Mouse (Mus musculus): ENCODE measurements around the gene Apol6.

Gene Apol6

GRCm38 (mm10) chr15:77044597-77045320 is at the start of gene Apol6:
Apol6 (plus strand) TSS chr15:77044729.
- Histone ChIP-seq H3K4me3 (replicated peaks; ENCODE audit: low read length) (no peak within 1 kb of the TSS), H3K9me3 (ENCODE audit: low read length) (no peaks in the 10 kb centered on the region), H3K27me3 (ENCODE audit: insufficient read depth, low read length) (peaks cover 4% of the 10 kb centered on the region), H3K36me3 (ENCODE audit: insufficient read depth, low read length) (peaks cover 3% of the 10 kb centered on the region; the same call in 1 of the 2 replicates), H3K4me1 (replicated peaks; ENCODE audit: low read depth, low read length) (peaks cover 41% of the 10 kb centered on the region)
- no peak for TF ChIP-seq CTCF (conservative IDR thresholded peaks at IDR 0.05; ENCODE audit: low read length)
- no peak for TF ChIP-seq POU5F1 (IDR thresholded peaks at IDR 0.05; ENCODE audit: borderline replicate concordance, low read length)
- no peak for TF ChIP-seq NANOG (IDR thresholded peaks at IDR 0.05; ENCODE audit: borderline replicate concordance, low read length)

DNA sequence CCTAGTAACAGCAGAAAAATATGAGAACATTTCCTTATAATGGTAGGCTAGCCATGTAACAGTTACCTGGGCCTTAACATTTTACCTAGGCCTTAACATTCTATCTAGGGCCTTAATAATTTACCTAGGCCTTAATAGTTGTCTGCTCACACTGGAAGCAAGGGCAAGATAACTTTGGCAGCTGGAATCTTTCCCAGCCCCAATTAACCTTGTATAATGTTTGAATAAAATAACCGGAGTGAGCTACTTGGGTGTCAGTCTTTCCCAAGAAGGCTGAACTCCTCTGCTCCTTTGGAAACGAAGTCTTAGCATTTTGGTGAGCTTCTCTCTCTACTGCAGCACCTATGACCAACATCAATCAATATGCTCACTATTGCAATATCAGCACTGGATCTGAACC is 46.5 kb upstream of the Apol6 start:
- no peaks in the 10 kb centered on the region for H3K9me3 ChIP-seq (ENCODE audit: low read length)
- no peak overlapping the region for H3K4me3 ChIP-seq (replicated peaks; ENCODE audit: low read length)
- no peaks in the 10 kb centered on the region for H3K36me3 ChIP-seq (ENCODE audit: insufficient read depth, low read length)
- H3K4me1 ChIP-seq (replicated peaks; ENCODE audit: low read depth, low read length): peaks cover 38% of the 10 kb centered on the region
- H3K27me3 ChIP-seq (ENCODE audit: insufficient read depth, low read length): peaks cover 10% of the 10 kb centered on the region
- TF ChIP-seq CTCF (conservative IDR thresholded peaks at IDR 0.05; ENCODE audit: low read length) (no peak), NANOG (IDR thresholded peaks at IDR 0.05; ENCODE audit: borderline replicate concordance, low read length) (no peak)

- Histone ChIP-seq H3K4me3 (replicated peaks; ENCODE audit: low read length) (peak overlapping the region; percentile 71), H3K9me3 (ENCODE audit: low read length) (no peaks in the 10 kb centered on the region), H3K4me1 (replicated peaks; ENCODE audit: low read depth, low read length) (peaks cover 43% of the 10 kb centered on the region), H3K36me3 (ENCODE audit: insufficient read depth, low read length) (no peaks in the 10 kb centered on the region), H3K27me3 (ENCODE audit: insufficient read depth, low read length) (peaks cover 10% of the 10 kb centered on the region)
- TF ChIP-seq NANOG (IDR thresholded peaks at IDR 0.05; ENCODE audit: borderline replicate concordance, low read length) (no peak), POU5F1 (IDR thresholded peaks at IDR 0.05; ENCODE audit: borderline replicate concordance, low read length) (no peak), CTCF (conservative IDR thresholded peaks at IDR 0.05; ENCODE audit: low read length) (no peak)
Observed at GRCm38 (mm10) chr15:76998878-76999588, 45.5 kb upstream of the Apol6 start.

DNA sequence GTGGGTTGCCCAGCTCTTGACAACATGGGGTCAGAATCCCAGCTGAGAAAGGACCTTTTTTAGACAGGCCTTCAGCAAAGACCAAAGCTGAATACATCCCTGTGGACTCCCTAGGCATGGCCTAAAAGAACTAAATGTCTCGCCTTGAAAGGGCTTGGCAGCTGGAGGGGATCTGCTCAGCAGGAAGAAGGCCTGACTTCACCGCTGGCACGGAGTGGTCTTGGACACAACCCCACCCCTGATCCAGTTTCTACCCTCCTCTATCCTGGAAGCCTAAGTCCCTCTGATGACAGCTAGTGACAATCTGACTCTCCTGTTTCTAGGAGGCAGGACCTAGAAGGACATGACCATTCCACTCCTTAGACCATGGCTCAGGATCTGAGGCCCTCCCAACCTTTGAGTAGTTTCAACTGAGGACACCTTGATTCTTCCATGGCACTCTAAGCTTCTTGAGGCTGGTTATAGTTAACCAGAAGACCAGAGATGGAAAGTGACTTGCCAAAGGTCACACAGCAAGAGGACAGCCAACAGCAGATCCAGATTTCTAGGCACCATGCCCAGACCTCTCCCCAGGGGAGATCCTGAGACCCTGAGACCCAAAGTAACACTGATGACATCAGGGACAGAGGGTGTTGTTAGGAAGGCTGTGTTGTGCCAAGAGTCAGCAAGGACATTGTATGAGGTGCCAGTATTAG is 41.2 kb upstream of the Apol6 start:
- H3K4me1 ChIP-seq (replicated peaks; ENCODE audit: low read depth, low read length): peaks cover 22% of the 10 kb centered on the region
- peaks cover 13% of the 10 kb centered on the region for H3K27me3 ChIP-seq (ENCODE audit: insufficient read depth, low read length)
- H3K36me3 ChIP-seq (ENCODE audit: insufficient read depth, low read length): no peaks in the 10 kb centered on the region
- H3K4me3 ChIP-seq (replicated peaks; ENCODE audit: low read length): no peak overlapping the region
- 0 out of 2 replicates have a peak, but pooled peaks cover under 1% of the 10 kb centered on the region for H3K9me3 ChIP-seq (ENCODE audit: low read length)
- TF ChIP-seq POU5F1 (IDR thresholded peaks at IDR 0.05; ENCODE audit: borderline replicate concordance, low read length) (no peak), CTCF (conservative IDR thresholded peaks at IDR 0.05; ENCODE audit: low read length) (no peak), NANOG (IDR thresholded peaks at IDR 0.05; ENCODE audit: borderline replicate concordance, low read length) (no peak)

- Histone ChIP-seq H3K9me3 (ENCODE audit: low read length) (peaks cover 5% of the 10 kb centered on the region), H3K36me3 (ENCODE audit: insufficient read depth, low read length) (no peaks in the 10 kb centered on the region), H3K4me3 (replicated peaks; ENCODE audit: low read length) (no peak overlapping the region), H3K4me1 (replicated peaks; ENCODE audit: low read depth, low read length) (peaks cover 17% of the 10 kb centered on the region), H3K27me3 (ENCODE audit: insufficient read depth, low read length) (peaks cover 9% of the 10 kb centered on the region)
- TF ChIP-seq NANOG (IDR thresholded peaks at IDR 0.05; ENCODE audit: borderline replicate concordance, low read length) (no peak), CTCF (conservative IDR thresholded peaks at IDR 0.05; ENCODE audit: low read length) (peak; percentile 86), POU5F1 (IDR thresholded peaks at IDR 0.05; ENCODE audit: borderline replicate concordance, low read length) (no peak)
Observed at GRCm38 (mm10) chr15:77003868-77004215, 40.7 kb upstream of the Apol6 start.

- H3K4me1 ChIP-seq (replicated peaks; ENCODE audit: low read depth, low read length): peaks cover 14% of the 10 kb centered on the region
- H3K27me3 ChIP-seq (ENCODE audit: insufficient read depth, low read length): peaks cover 19% of the 10 kb centered on the region
- TF ChIP-seq POU5F1 (IDR thresholded peaks at IDR 0.05; ENCODE audit: borderline replicate concordance, low read length) (no peak), NANOG (IDR thresholded peaks at IDR 0.05; ENCODE audit: borderline replicate concordance, low read length) (no peak), CTCF (conservative IDR thresholded peaks at IDR 0.05; ENCODE audit: low read length) (no peak)
- no peaks in the 10 kb centered on the region for H3K36me3 ChIP-seq (ENCODE audit: insufficient read depth, low read length)
- peaks cover 28% of the 10 kb centered on the region for H3K9me3 ChIP-seq (ENCODE audit: low read length)
- no peak overlapping the region for H3K4me3 ChIP-seq (replicated peaks; ENCODE audit: low read length)
Observed at GRCm38 (mm10) chr15:77008851-77009250, 35.7 kb upstream of the Apol6 start.

DNA sequence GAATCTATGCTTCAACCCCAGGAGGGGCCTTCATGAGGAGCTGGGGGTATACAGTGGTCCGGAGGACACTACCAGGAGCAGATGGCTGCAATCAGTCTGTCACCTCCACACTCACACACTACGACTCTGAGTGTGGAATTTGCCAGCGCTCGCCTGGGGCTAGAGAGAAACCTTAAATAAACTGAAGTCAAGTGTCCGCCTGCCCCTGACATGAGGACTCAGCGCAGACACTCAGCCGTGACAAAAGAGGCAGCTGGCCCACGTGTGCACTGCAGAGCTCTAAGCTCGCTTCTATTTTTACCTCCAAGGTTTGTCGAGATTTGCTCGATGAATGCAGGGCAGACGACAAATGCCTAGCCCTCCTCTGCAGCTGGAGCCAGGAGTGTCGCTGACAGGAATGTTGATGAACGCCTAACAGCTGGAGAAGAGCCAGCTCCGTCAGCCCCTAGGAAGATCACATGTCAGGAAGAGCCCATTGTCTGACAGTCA is 30.7 kb upstream of the Apol6 start:
- peaks cover 29% of the 10 kb centered on the region for H3K4me1 ChIP-seq (replicated peaks; ENCODE audit: low read depth, low read length)
- H3K27me3 ChIP-seq (ENCODE audit: insufficient read depth, low read length): peaks cover 29% of the 10 kb centered on the region
- no peak for TF ChIP-seq POU5F1 (IDR thresholded peaks at IDR 0.05; ENCODE audit: borderline replicate concordance, low read length)
- TF ChIP-seq NANOG (IDR thresholded peaks at IDR 0.05; ENCODE audit: borderline replicate concordance, low read length): no peak
- no peak for TF ChIP-seq CTCF (conservative IDR thresholded peaks at IDR 0.05; ENCODE audit: low read length)
- peak overlapping the region; percentile 68 for H3K4me3 ChIP-seq (replicated peaks; ENCODE audit: low read length)
- H3K9me3 ChIP-seq (ENCODE audit: low read length): peaks cover 23% of the 10 kb centered on the region
- no peaks in the 10 kb centered on the region for H3K36me3 ChIP-seq (ENCODE audit: insufficient read depth, low read length)

GRCm38 (mm10) chr15:77014431-77014830 is 30.1 kb upstream of the Apol6 start:
- Histone ChIP-seq H3K4me1 (replicated peaks; ENCODE audit: low read depth, low read length) (peaks cover 32% of the 10 kb centered on the region), H3K27me3 (ENCODE audit: insufficient read depth, low read length) (peaks cover 29% of the 10 kb centered on the region), H3K36me3 (ENCODE audit: insufficient read depth, low read length) (no peaks in the 10 kb centered on the region), H3K9me3 (ENCODE audit: low read length) (peaks cover 16% of the 10 kb centered on the region), H3K4me3 (replicated peaks; ENCODE audit: low read length) (no peak overlapping the region)
- TF ChIP-seq CTCF (conservative IDR thresholded peaks at IDR 0.05; ENCODE audit: low read length) (no peak), POU5F1 (IDR thresholded peaks at IDR 0.05; ENCODE audit: borderline replicate concordance, low read length) (no peak), NANOG (IDR thresholded peaks at IDR 0.05; ENCODE audit: borderline replicate concordance, low read length) (no peak)
